Mouse (Mus musculus): ENCODE data around the gene 2700097O09Rik. TPM values are rescaled to one million over a fixed set of nuclear protein-coding genes. Genes with fewer than 3 reads are reported as not detected.
"Not testable (repeated sequence)": the region's sequence is repeated elsewhere in the genome, so short reads cannot be mapped to it uniquely, and the experiment has no call there.

Gene 2700097O09Rik
- polyA plus RNA-seq, 1 experiment from 2014 or later: 34.6 TPM

DNA sequence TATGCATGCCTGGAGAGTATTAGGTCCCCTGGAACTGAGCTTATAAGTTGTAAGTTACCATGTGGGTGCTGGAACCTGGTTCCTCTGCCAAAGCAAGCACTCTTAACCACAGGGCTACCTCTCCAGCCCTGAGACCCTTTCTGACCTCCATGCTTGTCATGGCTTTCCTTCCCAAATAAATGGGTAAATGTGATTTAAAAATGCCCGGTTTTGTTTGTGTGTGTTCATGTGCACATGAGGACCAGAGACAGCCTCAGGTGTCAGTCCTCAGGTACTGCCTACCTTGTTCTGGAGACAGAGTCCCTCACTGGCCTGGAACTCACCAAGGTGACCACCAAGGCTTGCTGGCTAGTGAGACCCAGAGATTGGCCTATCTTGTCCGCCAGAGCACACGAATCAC lies 75.5 kb downstream of the 2700097O09Rik start:
- Histone ChIP-seq H3K27ac (replicated peaks) (no peak overlapping the region), H3K9me3 (replicated peaks) (no peaks in the 10 kb centered on the region), H3K9ac (no peak overlapping the region), H3K4me2 (replicated peaks) (no peak overlapping the region), H3K4me1 (no peaks in the 10 kb centered on the region), H3K4me3 (replicated peaks) (no peak overlapping the region), H3K36me3 (no peaks in the 10 kb centered on the region), H3K27me3 (no peaks in the 10 kb centered on the region)
- 85% methylated on average over 3 of the region's 3 CpGs for WGBS
- no peak for ATAC-seq (ENCODE audit: insufficient number of reproducible peaks, low FRiP score, low TSS enrichment, low read depth)

DNA sequence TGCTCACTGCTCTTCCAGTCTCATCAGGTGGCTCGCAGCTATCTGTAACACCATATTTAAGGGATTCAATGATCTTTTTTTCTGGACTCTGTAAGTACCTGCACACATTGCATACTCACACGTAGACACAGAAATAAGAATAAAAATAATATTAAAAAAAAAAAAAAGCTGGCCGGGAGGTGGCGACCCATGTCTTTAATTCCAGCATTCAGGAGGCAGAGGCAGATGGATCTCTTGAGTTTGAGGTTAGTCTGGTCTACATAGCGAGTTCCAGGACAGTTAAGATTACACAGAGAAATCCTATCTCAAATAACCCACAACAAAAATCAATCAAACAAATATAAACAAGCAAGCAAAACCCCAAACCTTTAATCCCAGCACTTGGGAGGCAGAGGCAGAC lies 76.1 kb downstream of the 2700097O09Rik start:
- WGBS: 85% methylated on average over 5 of the region's 5 CpGs
- Histone ChIP-seq H3K27ac (replicated peaks) (no peak overlapping the region), H3K9me3 (replicated peaks) (no peaks in the 10 kb centered on the region), H3K4me1 (no peaks in the 10 kb centered on the region), H3K9ac (no peak overlapping the region), H3K27me3 (no peaks in the 10 kb centered on the region), H3K4me3 (replicated peaks) (no peak overlapping the region), H3K36me3 (no peaks in the 10 kb centered on the region), H3K4me2 (replicated peaks) (no peak overlapping the region)
- ATAC-seq (ENCODE audit: insufficient number of reproducible peaks, low FRiP score, low TSS enrichment, low read depth): no peak

DNA sequence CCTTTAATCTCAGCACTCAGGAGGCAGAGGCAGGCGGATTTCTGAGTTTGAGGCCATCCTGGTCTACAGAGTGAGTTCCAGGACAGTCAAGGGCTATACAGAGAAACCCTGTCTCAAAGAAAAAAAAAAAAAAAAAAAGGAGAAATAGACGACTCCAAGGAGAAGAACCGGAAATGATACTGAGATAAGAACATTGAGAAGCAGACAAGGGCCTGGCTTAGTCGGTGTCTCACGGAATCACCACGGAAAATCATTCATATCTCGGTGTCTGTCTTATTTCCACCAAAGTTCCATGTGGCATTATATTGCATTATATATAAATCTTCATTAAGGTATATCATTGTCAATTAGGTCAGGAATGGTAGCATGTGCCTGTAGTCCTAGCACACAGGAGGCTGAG lies 77.4 kb downstream of the 2700097O09Rik start:
- 91% methylated on average over 7 of the region's 7 CpGs for WGBS
- not testable (repeated sequence) for H3K36me3 ChIP-seq; H3K9ac ChIP-seq; H3K4me3 ChIP-seq (replicated peaks); H3K27ac ChIP-seq (replicated peaks); H3K27me3 ChIP-seq; H3K9me3 ChIP-seq (replicated peaks); ATAC-seq (ENCODE audit: insufficient number of reproducible peaks, low FRiP score, low TSS enrichment, low read depth); H3K4me2 ChIP-seq (replicated peaks); H3K4me1 ChIP-seq

DNA sequence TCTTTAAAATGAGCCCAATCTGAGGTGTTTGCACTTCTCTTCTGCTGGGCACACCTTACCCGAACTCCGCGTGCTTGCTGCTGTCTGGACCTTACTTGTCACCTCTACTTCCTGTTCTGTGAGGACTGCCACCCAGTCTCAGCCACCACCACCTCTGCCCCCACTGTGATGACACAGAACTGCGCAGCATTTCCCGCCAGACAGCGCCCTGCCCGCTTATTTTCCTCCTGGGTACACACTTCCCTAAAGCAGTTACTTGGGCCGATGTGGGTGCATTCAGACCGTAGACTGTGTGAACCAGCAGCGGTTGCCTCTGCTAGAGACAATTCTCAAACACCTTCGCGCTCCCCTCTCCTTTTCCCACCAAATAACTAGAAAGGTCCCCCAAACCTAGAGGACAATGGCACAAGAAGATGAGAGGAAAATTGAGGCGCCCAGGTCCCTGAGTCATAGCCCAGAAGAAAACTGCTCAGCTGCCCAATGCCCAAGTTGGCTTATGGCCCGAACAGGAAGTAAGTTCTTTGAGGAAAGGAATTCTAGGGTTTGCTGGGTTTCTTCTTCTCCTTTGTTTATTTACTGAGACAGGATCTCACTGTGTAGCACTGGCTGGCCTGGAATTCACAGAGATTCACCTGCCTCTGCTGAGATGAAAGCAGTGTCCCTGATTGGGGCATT lies 80.8 kb downstream of the 2700097O09Rik start:
- H3K4me1 ChIP-seq: no peaks in the 10 kb centered on the region
- no peak overlapping the region for H3K9ac ChIP-seq
- H3K4me3 ChIP-seq (replicated peaks): no peak overlapping the region
- no peaks in the 10 kb centered on the region for H3K36me3 ChIP-seq
- H3K9me3 ChIP-seq (replicated peaks): no peaks in the 10 kb centered on the region
- no peak overlapping the region for H3K27ac ChIP-seq (replicated peaks)
- no peak for ATAC-seq (ENCODE audit: insufficient number of reproducible peaks, low FRiP score, low TSS enrichment, low read depth)
- no peak overlapping the region for H3K4me2 ChIP-seq (replicated peaks)
- 82% methylated on average over 14 of the region's 14 CpGs for WGBS
- no peaks in the 10 kb centered on the region for H3K27me3 ChIP-seq

DNA sequence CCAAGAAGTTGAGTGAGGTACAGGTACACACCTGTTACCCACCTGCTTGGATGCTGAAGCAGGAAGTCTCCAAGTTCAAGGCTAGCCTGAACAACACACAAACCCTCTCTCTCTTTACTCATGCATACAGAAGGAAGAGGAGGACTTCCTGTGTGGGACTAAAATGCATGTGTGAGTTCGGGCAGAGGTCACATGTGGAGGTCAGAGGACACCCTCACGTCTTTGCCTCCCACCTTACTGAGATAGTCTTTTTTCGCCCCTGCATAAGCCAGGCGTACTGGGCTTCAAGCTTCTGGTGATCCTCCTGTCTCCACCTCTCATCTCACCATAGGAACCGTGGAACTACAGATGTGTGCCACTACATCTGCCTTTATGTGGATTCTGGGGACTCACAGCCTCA lies 81.5 kb downstream of the 2700097O09Rik start:
- 68% methylated on average over 5 of the region's 5 CpGs for WGBS
- H3K4me1 ChIP-seq: no peaks in the 10 kb centered on the region

DNA sequence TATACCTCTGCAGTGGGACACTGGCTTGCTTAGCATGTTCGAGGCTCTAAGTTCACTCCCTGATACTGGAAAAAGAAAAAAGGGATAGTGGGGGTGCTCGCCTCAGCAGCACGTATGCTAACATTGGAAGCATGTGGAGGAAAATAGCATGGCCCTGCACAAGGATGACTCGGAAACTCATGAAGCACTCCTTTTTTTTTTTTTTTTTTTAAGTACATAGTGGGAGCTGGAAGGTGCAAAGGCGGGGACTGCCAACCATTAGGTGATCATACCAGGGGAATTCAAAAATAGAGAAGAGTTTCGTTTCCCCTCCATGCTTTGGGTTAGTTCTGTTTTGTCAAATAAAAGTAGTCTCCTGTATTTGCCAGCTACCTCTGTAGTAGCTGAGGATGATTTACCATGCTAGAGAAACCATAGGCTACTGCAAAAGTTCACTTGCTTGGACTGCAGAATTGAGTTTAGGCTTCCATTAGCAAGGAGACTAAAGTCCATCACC lies 82.9 kb downstream of the 2700097O09Rik start:
- WGBS: 84% methylated on average over 6 of the region's 6 CpGs
- no peak overlapping the region for H3K9ac ChIP-seq
- no peak overlapping the region for H3K4me3 ChIP-seq (replicated peaks)
- H3K36me3 ChIP-seq: no peaks in the 10 kb centered on the region
- H3K4me1 ChIP-seq: no peaks in the 10 kb centered on the region
- H3K27ac ChIP-seq (replicated peaks): no peak overlapping the region
- no peak overlapping the region for H3K4me2 ChIP-seq (replicated peaks)
- no peaks in the 10 kb centered on the region for H3K9me3 ChIP-seq (replicated peaks)
- no peaks in the 10 kb centered on the region for H3K27me3 ChIP-seq
- ATAC-seq (ENCODE audit: insufficient number of reproducible peaks, low FRiP score, low TSS enrichment, low read depth): no peak

More for the DNA sequence above, 81.5 kb downstream of the 2700097O09Rik start:
- H3K36me3 ChIP-seq: no peaks in the 10 kb centered on the region
- no peak overlapping the region for H3K27ac ChIP-seq (replicated peaks)
- H3K9ac ChIP-seq: no peak overlapping the region
- no peaks in the 10 kb centered on the region for H3K27me3 ChIP-seq
- H3K4me3 ChIP-seq (replicated peaks): no peak overlapping the region
- ATAC-seq (ENCODE audit: insufficient number of reproducible peaks, low FRiP score, low TSS enrichment, low read depth): no peak
- H3K9me3 ChIP-seq (replicated peaks): no peaks in the 10 kb centered on the region
- H3K4me2 ChIP-seq (replicated peaks): no peak overlapping the region

DNA sequence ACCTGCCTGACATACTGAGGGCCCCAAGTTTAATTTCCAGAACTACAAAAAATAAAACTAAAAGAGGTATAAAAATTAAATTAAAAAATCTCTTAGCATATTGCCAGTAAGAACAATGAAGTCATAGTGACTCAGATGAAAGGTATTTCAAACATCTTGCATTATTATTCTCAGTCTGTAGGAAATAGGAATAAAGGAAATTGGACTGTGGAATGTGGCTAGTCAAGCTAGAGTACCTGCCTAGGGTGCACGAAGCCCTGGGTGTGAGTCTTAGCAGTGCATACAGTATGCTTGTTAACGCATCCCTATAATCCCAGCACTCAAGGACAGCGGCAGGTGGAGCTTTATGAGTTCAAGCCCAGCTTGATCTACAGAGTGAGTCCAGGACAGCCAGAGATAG lies 83.9 kb downstream of the 2700097O09Rik start:
- Histone ChIP-seq H3K4me3 (replicated peaks) (no peak overlapping the region), H3K36me3 (no peaks in the 10 kb centered on the region), H3K27ac (replicated peaks) (no peak overlapping the region), H3K4me1 (no peaks in the 10 kb centered on the region), H3K27me3 (no peaks in the 10 kb centered on the region), H3K4me2 (replicated peaks) (no peak overlapping the region), H3K9me3 (replicated peaks) (no peaks in the 10 kb centered on the region), H3K9ac (no peak overlapping the region)
- ATAC-seq (ENCODE audit: insufficient number of reproducible peaks, low FRiP score, low TSS enrichment, low read depth): no peak
- WGBS: 54% methylated on average over 3 of the region's 3 CpGs

Other genes starting within 250 kb of the 2700097O09Rik start
- gene Cfl2, start 217.2 kb downstream of the 2700097O09Rik start, polyA plus RNA-seq (2015; fragmentation: Nextera tagmentation; extraction: Ambion mirVana): 185 and 209 TPM in 2 replicates
- not detected in 2 replicates for gene Gm20403, start 93.6 kb downstream of the 2700097O09Rik start, polyA plus RNA-seq (2015; fragmentation: Nextera tagmentation; extraction: Ambion mirVana)
- gene Baz1a, start 65.8 kb downstream of the 2700097O09Rik start, polyA plus RNA-seq (2015; fragmentation: Nextera tagmentation; extraction: Ambion mirVana): 25.2 and 26.7 TPM in 2 replicates
- gene Srp54a, start 152 bp upstream of the 2700097O09Rik start, polyA plus RNA-seq (2015; fragmentation: Nextera tagmentation; extraction: Ambion mirVana): 165 and 177 TPM in 2 replicates
- 29.9 and 33.0 TPM in 2 replicates for gene Fam177a, start 44.4 kb upstream of the 2700097O09Rik start, polyA plus RNA-seq (2015; fragmentation: Nextera tagmentation; extraction: Ambion mirVana)
- gene Srp54b, start 75.0 kb upstream of the 2700097O09Rik start, polyA plus RNA-seq (2015; fragmentation: Nextera tagmentation; extraction: Ambion mirVana): 53.8 and 59.5 TPM in 2 replicates
- gene 1700047I17Rik2, start 119.5 kb upstream of the 2700097O09Rik start, polyA plus RNA-seq (2015; fragmentation: Nextera tagmentation; extraction: Ambion mirVana): 0.75 TPM in 1 of 2 replicates, not detected in the other
- gene Srp54c, start 150.1 kb upstream of the 2700097O09Rik start, polyA plus RNA-seq (2015; fragmentation: Nextera tagmentation; extraction: Ambion mirVana): 69.2 and 71.2 TPM in 2 replicates
- gene 1110008L16Rik, start 219.5 kb upstream of the 2700097O09Rik start, polyA plus RNA-seq (2015; fragmentation: Nextera tagmentation; extraction: Ambion mirVana): 14.9 and 16.9 TPM in 2 replicates
- gene Ppp2r3c, start 222.9 kb upstream of the 2700097O09Rik start, polyA plus RNA-seq (2015; fragmentation: Nextera tagmentation; extraction: Ambion mirVana): 11.4 and 13.5 TPM in 2 replicates